Mouse (Mus musculus): ENCODE data around the gene Creld2. TPM values are rescaled to one million over a fixed set of nuclear protein-coding genes. Genes with fewer than 3 reads are reported as not detected.

The Creld2 gene
- total RNA-seq, 2 experiments from 2014 or later: 19.8 to 20.5 TPM

GRCm38 (mm10) chr15:88851507-88852149, 32.2 kb downstream of the Creld2 start:
- DNase-seq (ENCODE audit: low spot score in 2 of 2): no peak

- DNase-seq (ENCODE audit: low spot score in 2 of 2): no peak
Observed at GRCm38 (mm10) chr15:88853106-88853505, 33.7 kb downstream of the Creld2 start.

DNA sequence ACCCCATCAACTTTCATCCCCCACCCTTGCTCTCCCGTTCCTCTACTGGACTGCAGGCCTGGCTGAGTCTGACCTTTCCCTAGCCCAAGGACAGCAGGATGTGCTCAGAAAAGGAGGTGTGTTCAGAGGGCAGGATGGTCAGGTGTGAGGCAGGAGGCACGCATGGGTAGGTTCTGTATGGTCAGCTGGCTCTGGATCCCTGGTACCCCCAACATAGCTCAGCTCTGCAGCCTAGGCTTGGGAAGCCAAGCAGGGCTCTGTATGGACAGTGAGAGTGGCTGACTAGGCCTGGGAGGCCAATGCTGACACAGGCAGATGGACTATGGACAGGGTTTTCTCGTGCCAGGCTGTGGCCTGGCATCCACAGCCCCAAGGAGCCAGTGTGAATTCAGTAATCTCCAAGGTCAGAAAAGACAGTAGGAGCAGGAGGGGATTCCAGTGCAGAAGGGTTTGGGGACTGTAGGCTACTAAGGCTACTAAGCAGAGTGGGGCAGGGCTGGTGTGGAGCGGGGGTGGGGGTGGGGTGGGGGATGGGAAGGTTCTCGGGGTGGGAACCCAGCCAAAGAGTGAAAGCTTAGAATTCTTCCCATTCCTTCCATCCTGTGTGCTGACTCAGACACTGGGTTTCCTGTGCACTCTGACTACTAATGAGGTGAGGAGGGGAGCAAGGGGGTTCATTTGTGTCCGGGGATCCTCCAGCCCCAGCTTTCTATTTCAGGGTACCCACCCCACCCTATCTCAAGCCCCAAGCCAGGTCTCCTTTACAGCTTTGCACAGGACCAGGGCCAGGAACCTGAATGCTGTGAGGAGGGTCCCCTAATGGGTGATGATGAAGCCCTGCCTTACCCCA, 34.9 kb downstream of the Creld2 start:
- DNase-seq (ENCODE audit: low spot score in 2 of 2): no peak

- no peak for DNase-seq (ENCODE audit: low spot score in 2 of 2)
Observed at GRCm38 (mm10) chr15:88854969-88855830, 35.8 kb downstream of the Creld2 start.

GRCm38 (mm10) chr15:88855896-88856417, 36.5 kb downstream of the Creld2 start:
- no peak for DNase-seq (ENCODE audit: low spot score in 2 of 2)

DNA sequence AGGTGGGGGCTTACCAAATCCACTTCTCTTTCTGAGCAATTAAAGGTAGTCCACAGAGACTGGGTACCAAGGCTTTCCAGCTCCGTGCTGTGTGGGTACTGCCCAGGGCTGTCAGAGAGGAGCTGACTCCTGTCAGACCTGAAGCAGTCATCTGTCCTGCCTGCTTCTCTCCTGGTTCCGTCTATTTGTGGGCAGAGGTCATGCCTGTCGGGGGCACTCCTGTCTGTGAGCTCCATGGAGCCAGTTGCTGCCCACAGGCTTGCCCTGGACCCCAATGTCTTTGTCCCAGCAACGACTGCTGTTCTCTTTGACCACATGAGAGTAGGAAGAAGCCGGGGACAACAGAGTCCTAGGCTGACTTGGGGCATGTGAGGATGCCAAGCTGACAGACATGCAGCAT, 37.2 kb downstream of the Creld2 start:
- no peak for DNase-seq (ENCODE audit: low spot score in 2 of 2)

DNA sequence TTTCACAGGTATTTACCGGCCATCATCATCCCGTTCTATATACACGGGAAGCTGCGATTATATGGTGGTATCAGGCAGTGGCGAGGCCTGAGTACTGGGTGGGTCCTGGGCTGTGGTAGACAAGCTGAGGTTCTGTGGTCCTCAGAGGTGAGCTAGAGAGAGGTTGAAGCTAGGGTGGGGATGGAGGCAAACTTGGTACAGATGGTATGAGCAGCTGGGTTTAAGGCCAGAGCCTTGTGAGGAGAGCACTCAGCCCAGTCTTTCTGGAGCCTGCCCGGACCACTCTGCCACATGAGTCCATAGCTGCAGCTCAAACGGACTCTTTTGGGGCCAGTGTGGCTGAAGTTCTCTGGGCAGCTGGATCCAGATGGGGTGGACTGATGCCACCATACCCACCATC, 37.9 kb downstream of the Creld2 start:
- no peak for DNase-seq (ENCODE audit: low spot score in 2 of 2)

DNA sequence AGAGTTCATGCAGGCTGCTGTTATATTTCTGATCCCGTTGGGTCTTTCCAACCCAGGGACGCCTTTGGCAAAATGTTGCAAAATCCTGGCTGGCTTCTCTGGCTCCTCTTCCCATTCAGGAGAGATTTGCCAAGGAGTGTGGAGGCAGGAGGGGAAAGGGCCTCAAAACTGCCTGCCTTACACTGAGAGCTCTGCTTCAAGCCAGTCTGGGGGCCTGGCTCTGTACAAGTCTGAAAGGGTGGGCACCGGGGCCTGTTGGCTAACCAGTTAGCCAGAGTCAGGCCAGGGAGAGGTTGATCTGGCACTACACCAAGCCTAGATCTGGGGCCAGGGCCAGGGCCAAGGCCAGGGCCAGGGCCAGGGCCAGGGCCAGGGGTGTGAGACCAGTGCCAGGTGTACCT, 38.7 kb downstream of the Creld2 start:
- peak in 1 of 2 experiments; percentile 52 for DNase-seq (ENCODE audit: low spot score in 2 of 2)

DNA sequence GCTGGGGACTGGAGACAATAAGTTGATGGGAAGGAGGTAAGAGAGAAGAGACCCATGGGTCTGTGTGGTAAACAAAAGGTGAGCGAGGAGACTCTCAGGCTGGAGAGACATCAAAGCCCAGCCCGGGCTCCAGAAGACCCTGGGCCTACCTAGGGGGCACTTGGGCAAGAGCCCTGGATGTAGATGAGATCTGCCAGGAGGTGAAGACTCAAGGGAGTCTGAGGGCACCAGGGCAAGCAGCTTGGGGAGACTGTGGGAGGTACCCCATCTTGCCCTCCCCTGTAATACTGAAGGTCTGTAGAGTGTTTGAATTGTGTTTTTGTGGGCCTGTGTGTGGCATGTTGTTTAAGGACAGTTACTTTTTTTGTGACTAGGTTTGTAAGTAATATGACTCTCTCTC, 39.3 kb downstream of the Creld2 start:
- no peak for DNase-seq (ENCODE audit: low spot score in 2 of 2)

GRCm38 (mm10) chr15:88859206-88859970, 39.9 kb downstream of the Creld2 start:
- DNase-seq (ENCODE audit: low spot score in 2 of 2): no peak

- no peak for DNase-seq (ENCODE audit: low spot score in 2 of 2)
Observed at GRCm38 (mm10) chr15:88860781-88861180, 41.3 kb downstream of the Creld2 start.

DNA sequence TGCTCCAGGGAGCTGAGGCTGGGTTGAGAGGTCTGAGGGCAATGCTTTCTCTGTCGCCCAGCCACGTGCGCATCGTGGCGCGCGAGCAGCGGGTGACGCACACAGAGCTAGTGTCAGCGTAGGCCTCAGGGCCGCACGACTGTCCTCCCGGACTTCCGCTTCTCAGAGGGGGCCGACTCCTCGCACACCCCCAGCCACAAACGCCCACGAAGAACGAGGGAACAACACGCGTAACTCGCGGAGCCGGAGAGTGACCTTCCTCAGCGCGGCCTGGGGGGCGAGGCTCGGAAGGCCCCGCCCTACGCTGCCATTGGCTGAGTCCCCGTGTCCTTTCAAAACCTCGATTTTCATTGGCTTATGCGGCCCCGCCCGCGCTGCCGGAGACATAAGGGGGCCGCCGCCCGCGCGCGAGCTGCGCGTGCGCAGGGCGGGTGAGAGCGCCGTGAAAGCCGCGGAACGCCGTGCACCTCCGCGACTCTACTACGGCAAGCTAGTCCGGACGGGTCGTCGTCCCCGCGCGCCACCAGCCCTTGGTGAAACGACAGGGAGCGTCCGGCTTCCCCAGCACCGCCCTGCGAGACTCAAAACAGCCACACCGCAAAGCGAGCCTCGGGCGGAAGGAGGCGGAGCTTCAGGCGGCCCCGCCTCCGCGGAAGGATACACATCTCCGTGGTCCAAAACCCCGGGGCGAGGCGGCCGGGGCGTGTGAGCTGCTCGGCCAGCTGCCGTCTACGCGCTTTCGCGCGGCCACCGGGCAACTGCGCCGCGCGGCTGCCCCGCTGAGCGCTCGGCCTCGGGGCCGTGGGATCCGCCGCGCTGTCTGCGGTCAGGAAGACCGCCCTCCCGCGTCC, 42.6 kb downstream of the Creld2 start, which contains the start of gene Pim3:
Pim3 (plus strand) TSS at position 415 of the 851 bp plus-strand sequence.
- peak; percentile 95 to 97 for DNase-seq (ENCODE audit: low spot score in 2 of 2)

GRCm38 (mm10) chr15:88862881-88863694, 43.6 kb downstream of the Creld2 start:
- DNase-seq (ENCODE audit: low spot score in 2 of 2): peak; percentile 61 to 71

DNA sequence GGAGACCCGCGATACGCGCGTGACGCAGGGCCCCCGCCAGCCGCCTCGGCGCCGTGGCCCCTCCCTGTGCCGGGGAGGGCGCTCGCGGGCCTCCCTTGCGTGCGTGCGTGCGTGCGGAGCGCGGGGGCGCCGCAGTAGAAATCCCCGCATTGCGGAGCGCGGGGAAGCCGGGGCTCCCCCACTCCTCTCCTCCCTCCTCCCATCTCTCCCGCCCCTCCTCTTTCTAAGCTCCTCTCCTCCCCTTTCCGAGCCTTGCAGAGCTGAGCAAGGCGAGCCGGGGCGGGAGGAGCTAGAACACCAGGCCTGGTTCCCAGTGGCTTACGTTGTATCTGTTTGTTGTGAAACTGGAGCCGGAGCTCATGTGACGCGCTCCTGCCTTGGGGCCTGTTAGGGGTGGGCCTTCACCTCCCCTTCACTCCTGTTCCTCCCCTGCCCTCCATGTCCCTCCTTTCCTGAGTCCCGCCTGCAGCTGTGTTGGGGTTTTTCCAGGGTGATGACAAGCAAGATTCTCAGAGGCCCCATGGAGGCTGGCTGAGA, 44.3 kb downstream of the Creld2 start:
- peak; percentile 80 to 85 for DNase-seq (ENCODE audit: low spot score in 2 of 2)

GRCm38 (mm10) chr15:88864270-88865030, 45.0 kb downstream of the Creld2 start:
- peak in 1 of 2 experiments; percentile 49 for DNase-seq (ENCODE audit: low spot score in 2 of 2)

DNA sequence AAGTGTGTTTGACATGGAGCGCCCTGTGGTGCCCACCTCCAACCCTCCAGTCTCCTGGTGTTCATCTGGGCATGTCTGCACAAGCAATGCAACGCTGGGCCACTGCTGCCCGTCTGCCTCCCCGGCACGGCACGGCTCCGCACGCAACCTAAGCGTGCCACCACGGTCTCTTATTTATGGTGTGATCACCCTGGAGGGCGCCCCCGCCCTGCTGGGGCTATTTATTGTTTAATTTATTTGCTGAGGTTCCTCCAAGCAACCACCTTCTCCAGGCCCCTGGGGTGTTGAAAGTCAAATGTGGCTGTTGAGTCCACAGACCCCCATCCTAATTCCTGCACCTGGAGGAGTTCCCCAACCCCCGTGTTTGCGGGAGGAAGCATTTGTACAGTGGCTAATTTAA, 45.6 kb downstream of the Creld2 start:
- DNase-seq (ENCODE audit: low spot score in 2 of 2): no peak

DNA sequence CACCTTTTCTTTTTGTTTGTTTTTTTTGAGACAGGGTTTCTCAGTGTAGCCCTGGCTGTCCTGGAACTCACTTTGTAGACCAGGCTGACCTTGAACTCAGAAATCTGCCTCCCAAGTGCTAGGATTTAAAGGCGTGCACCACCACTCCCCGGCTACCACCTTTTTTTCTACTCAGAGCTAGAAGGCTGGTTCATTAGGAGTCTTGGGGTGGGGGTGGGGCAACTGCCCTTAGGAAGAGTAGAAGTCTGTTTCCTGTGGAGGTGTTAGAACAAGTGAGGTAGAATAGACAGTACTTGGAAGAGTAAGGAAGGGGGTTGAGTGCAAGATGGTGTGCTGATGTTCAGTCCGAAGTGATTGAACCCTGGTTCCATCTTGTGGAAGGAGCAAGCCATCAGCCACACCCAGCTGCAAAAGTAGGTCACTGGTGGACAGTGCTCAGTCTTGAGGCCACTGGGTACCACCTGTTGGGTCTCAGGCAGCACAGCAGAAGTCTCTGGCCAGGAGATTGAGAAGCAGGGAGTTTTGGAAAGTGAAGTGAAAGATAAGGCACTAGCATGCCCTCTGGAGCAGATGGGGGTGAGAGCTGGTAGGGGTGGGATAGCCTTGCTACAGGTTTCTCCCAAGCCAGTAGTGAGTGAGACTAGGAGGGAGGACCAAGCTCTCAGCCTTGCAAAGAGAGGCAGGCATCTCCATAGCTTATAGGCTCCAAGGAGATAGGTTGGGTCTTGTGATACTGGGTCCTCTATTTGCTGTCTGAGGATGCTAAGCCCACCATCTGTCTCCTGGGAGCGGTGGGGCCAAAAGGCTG, 46.6 kb downstream of the Creld2 start:
- no peak for DNase-seq (ENCODE audit: low spot score in 2 of 2)

Data from layer of hippocampus, postnatal 10 days (tissue).